Mouse (Mus musculus): ENCODE measurements at regions not wholly inside any gene's neighbourhood (a gene's known extent, or its start where the extent isn't known, plus 50 kb on each side); places are given as distances from the start of the nearest gene placed in this dataset.

DNA sequence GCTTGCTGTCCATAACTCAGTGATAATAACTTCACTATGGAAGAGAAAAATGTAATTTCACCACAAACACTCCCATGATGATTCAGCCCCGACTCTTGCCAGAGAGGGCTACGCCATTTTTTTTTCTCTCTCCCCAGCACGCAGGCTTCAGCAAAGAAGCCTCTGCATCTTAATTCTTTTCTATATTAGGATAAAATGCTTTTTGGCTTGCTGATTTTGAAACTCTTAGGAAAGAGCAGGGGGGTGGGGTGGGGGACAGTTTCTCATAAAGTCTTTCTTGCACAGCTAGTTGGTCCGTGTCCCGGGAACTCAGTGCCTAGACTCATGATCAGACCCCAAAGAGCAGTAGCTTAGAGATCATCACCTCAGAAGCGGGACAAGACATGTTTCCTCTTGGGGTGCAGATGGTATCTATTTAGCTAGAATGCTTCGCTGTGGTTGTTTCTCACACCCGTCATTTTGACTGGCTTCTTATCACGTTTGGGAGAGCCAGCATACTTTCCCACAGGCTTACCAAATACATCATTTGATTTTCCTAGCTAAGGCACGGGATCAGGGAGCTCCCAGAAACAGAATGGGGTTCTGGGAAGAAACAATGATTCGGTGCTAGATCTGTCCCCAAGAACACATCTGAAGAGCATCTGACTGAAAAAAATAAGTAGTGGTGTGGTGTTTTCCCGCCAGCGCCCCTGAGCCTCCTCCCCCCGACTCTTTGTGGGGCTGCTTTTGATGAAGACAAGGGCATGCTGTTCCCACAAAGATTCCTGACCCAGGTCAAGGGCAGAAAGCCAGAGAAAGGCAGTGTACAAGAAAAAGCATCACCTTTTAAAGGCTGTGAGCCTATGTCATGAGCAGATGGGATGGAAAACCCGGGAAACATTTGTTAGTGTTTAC, 483.6 kb upstream of the Id4 start:
- ATAC-seq (ENCODE audit: low read depth): no peak

DNA sequence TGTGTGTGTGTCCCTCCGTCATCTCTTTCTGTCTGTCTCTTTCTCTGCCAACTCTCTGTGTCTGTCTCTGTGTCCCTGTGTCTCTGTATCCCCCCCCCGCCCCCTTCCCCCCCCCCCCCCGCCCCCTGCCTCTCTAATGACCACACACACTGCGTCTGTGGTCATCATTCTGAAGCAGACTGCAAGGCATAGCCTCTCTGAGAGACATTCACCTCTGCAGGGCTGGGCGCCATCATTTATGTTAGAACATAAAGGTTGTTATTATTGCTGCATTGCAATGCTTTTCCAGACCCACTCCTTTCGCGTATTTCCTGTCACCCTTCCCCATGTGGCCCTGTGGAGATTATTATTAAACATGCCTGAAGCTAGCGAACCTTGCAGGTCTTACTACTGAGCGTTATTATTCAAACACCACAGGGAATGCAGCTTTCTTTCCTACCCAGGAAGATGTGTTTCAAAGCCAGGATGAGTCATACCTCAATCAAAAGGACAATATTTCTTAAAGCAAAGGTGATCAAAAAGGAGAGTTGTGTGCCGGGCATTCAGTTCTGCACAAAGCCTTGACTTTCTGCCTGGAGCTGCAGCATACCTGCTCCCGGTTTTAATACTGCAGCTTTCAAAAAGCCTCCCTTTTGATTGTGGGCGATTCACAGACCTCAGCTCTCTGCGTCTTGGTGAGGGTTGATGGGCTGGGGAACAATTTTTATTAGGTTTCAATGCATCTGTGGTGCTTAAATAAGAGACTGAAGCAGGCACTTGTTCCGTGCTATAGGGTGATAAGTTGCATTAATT, 482.6 kb upstream of the Id4 start:
- peaks cover 9% of the 10 kb centered on the region for H3K4me1 ChIP-seq (ENCODE audit: control insufficient read depth, insufficient read depth, low read length)
- H3K27ac ChIP-seq (ENCODE audit: low read depth, low read length): peak overlapping the region; percentile 55
- peak overlapping the region; percentile 18; the same call in 1 of the 2 replicates for H3K4me2 ChIP-seq (ENCODE audit: low read depth, low read length)
- ATAC-seq (ENCODE audit: low read depth): peak; percentile 56
- WGBS: 21% methylated on average over 12 of the region's 14 CpGs
- H3K9ac ChIP-seq (replicated peaks; ENCODE audit: low read depth, low read length): 0 out of 2 replicates have a peak overlapping the region, but pooled peaks have one; percentile 7
- no peaks in the 10 kb centered on the region for H3K9me3 ChIP-seq (ENCODE audit: control insufficient read depth, low read length)
- H3K27me3 ChIP-seq (ENCODE audit: control insufficient read depth, insufficient read depth, low read length): no peaks in the 10 kb centered on the region
- H3K36me3 ChIP-seq (ENCODE audit: control insufficient read depth, insufficient read depth, low read length): no peaks in the 10 kb centered on the region
- no peak overlapping the region for H3K4me3 ChIP-seq (ENCODE audit: low read depth, low read length)

More for the DNA sequence above, 483.6 kb upstream of the Id4 start:
- Histone ChIP-seq H3K9ac (replicated peaks; ENCODE audit: low read depth, low read length) (no peak overlapping the region), H3K27ac (ENCODE audit: low read depth, low read length) (peak overlapping the region; percentile 63; the same call in 1 of the 2 replicates), H3K4me2 (ENCODE audit: low read depth, low read length) (no peak overlapping the region; the same call in 1 of the 2 replicates), H3K4me3 (ENCODE audit: low read depth, low read length) (no peak overlapping the region), H3K9me3 (ENCODE audit: control insufficient read depth, low read length) (no peaks in the 10 kb centered on the region), H3K4me1 (ENCODE audit: control insufficient read depth, insufficient read depth, low read length) (peaks cover 9% of the 10 kb centered on the region), H3K27me3 (ENCODE audit: control insufficient read depth, insufficient read depth, low read length) (no peaks in the 10 kb centered on the region), H3K36me3 (ENCODE audit: control insufficient read depth, insufficient read depth, low read length) (no peaks in the 10 kb centered on the region)
- 48% methylated on average over 15 of the region's 15 CpGs for WGBS

- WGBS: 97% methylated on average over 3 of the region's 3 CpGs
- Histone ChIP-seq H3K36me3 (ENCODE audit: control insufficient read depth, insufficient read depth, low read length) (no peaks in the 10 kb centered on the region), H3K27ac (ENCODE audit: low read depth, low read length) (no peak overlapping the region), H3K9ac (replicated peaks; ENCODE audit: low read depth, low read length) (no peak overlapping the region), H3K27me3 (ENCODE audit: control insufficient read depth, insufficient read depth, low read length) (no peaks in the 10 kb centered on the region), H3K4me3 (ENCODE audit: low read depth, low read length) (no peak overlapping the region), H3K4me2 (ENCODE audit: low read depth, low read length) (no peak overlapping the region), H3K4me1 (ENCODE audit: control insufficient read depth, insufficient read depth, low read length) (no peaks in the 10 kb centered on the region), H3K9me3 (ENCODE audit: control insufficient read depth, low read length) (no peaks in the 10 kb centered on the region)
- ATAC-seq (ENCODE audit: low read depth): no peak
Measured at GRCm38 (mm10) chr13:47784406-47784805, 476.6 kb upstream of the Id4 start.

GRCm38 (mm10) chr13:47797859-47798258, 463.2 kb upstream of the Id4 start:
- Histone ChIP-seq H3K9ac (replicated peaks; ENCODE audit: low read depth, low read length) (no peak overlapping the region), H3K27ac (ENCODE audit: low read depth, low read length) (no peak overlapping the region), H3K36me3 (ENCODE audit: control insufficient read depth, insufficient read depth, low read length) (no peaks in the 10 kb centered on the region), H3K4me3 (ENCODE audit: low read depth, low read length) (no peak overlapping the region), H3K9me3 (ENCODE audit: control insufficient read depth, low read length) (no peaks in the 10 kb centered on the region), H3K27me3 (ENCODE audit: control insufficient read depth, insufficient read depth, low read length) (no peaks in the 10 kb centered on the region), H3K4me1 (ENCODE audit: control insufficient read depth, insufficient read depth, low read length) (no peaks in the 10 kb centered on the region), H3K4me2 (ENCODE audit: low read depth, low read length) (no peak overlapping the region)
- ATAC-seq (ENCODE audit: low read depth): no peak
- WGBS: 79% methylated on average over 4 of the region's 4 CpGs

GRCm38 (mm10) chr13:47811711-47812415, 449.2 kb upstream of the Id4 start:
- no peak overlapping the region for H3K4me2 ChIP-seq (ENCODE audit: low read depth, low read length)
- no peak for ATAC-seq (ENCODE audit: low read depth)
- no peak overlapping the region for H3K27ac ChIP-seq (ENCODE audit: low read depth, low read length)
- no peak overlapping the region for H3K9ac ChIP-seq (replicated peaks; ENCODE audit: low read depth, low read length)
- H3K4me3 ChIP-seq (ENCODE audit: low read depth, low read length): no peak overlapping the region
- WGBS: 82% methylated on average over 6 of the region's 6 CpGs
- H3K4me1 ChIP-seq (ENCODE audit: control insufficient read depth, insufficient read depth, low read length): no peaks in the 10 kb centered on the region
- no peaks in the 10 kb centered on the region for H3K9me3 ChIP-seq (ENCODE audit: control insufficient read depth, low read length)
- H3K36me3 ChIP-seq (ENCODE audit: control insufficient read depth, insufficient read depth, low read length): no peaks in the 10 kb centered on the region
- no peaks in the 10 kb centered on the region for H3K27me3 ChIP-seq (ENCODE audit: control insufficient read depth, insufficient read depth, low read length)

DNA sequence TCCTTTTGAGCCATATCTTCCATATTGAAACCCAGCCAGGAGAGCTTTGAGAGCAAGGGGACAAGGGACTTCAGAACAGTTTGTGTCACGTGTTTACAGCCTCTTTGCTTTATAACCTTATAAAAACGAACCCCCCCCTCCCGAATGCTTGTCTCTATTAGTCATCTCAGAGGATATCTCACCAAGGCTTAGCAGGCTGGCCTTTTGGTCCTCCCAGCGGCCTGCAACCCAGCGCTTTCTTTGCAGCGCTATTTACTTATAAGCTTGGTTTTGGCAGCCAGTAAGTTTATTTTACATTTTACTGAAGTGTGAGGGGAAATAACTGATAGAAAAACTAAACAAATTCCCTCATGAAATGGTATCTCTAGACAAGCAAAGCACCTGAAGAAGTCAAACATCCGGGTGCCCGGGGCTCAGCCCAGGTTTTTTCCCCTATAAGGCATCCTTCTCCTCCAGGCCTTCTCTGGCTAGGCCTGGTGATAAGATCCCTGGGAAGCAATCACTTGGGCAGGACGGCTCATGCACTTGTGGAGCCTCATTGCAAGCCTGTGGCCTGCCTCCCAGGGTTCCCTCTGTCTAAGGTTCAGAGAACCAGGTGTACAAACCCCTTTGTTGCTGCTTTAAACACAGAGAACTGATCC, 442.0 kb upstream of the Id4 start:
- H3K4me2 ChIP-seq (ENCODE audit: low read depth, low read length): no peak overlapping the region
- no peak overlapping the region for H3K9ac ChIP-seq (replicated peaks; ENCODE audit: low read depth, low read length)
- no peak overlapping the region for H3K27ac ChIP-seq (ENCODE audit: low read depth, low read length)
- ATAC-seq (ENCODE audit: low read depth): no peak
- no peaks in the 10 kb centered on the region for H3K27me3 ChIP-seq (ENCODE audit: control insufficient read depth, insufficient read depth, low read length)
- no peak overlapping the region for H3K4me3 ChIP-seq (ENCODE audit: low read depth, low read length)
- no peaks in the 10 kb centered on the region for H3K4me1 ChIP-seq (ENCODE audit: control insufficient read depth, insufficient read depth, low read length)
- H3K36me3 ChIP-seq (ENCODE audit: control insufficient read depth, insufficient read depth, low read length): no peaks in the 10 kb centered on the region
- 81% methylated on average over 9 of the region's 9 CpGs for WGBS
- H3K9me3 ChIP-seq (ENCODE audit: control insufficient read depth, low read length): no peaks in the 10 kb centered on the region

- WGBS: 42% methylated on average over 9 of the region's 9 CpGs
- no peaks in the 10 kb centered on the region for H3K4me1 ChIP-seq (ENCODE audit: control insufficient read depth, insufficient read depth, low read length)
- H3K4me3 ChIP-seq (ENCODE audit: low read depth, low read length): no peak overlapping the region
- H3K9me3 ChIP-seq (ENCODE audit: control insufficient read depth, low read length): no peaks in the 10 kb centered on the region
- no peaks in the 10 kb centered on the region for H3K27me3 ChIP-seq (ENCODE audit: control insufficient read depth, insufficient read depth, low read length)
- ATAC-seq (ENCODE audit: low read depth): no peak
- no peak overlapping the region for H3K9ac ChIP-seq (replicated peaks; ENCODE audit: low read depth, low read length)
- no peak overlapping the region for H3K27ac ChIP-seq (ENCODE audit: low read depth, low read length)
- no peaks in the 10 kb centered on the region for H3K36me3 ChIP-seq (ENCODE audit: control insufficient read depth, insufficient read depth, low read length)
- H3K4me2 ChIP-seq (ENCODE audit: low read depth, low read length): no peak overlapping the region
Measured at GRCm38 (mm10) chr13:47836491-47836890, 424.5 kb upstream of the Id4 start.

- H3K4me3 ChIP-seq (ENCODE audit: low read depth, low read length): no peak overlapping the region
- no peak overlapping the region for H3K9ac ChIP-seq (replicated peaks; ENCODE audit: low read depth, low read length)
- no peaks in the 10 kb centered on the region for H3K36me3 ChIP-seq (ENCODE audit: control insufficient read depth, insufficient read depth, low read length)
- H3K9me3 ChIP-seq (ENCODE audit: control insufficient read depth, low read length): no peaks in the 10 kb centered on the region
- H3K27me3 ChIP-seq (ENCODE audit: control insufficient read depth, insufficient read depth, low read length): no peaks in the 10 kb centered on the region
- WGBS: 82% methylated on average over 8 of the region's 8 CpGs
- no peak overlapping the region for H3K27ac ChIP-seq (ENCODE audit: low read depth, low read length)
- no peak overlapping the region for H3K4me2 ChIP-seq (ENCODE audit: low read depth, low read length)
- H3K4me1 ChIP-seq (ENCODE audit: control insufficient read depth, insufficient read depth, low read length): no peaks in the 10 kb centered on the region
- ATAC-seq (ENCODE audit: low read depth): no peak
Measured at GRCm38 (mm10) chr13:47842418-47842817, 418.6 kb upstream of the Id4 start.

All from neural tube, embryonic 14.5 days (tissue).